Mouse (Mus musculus) CH12.LX (cell line): ENCODE results near the gene Ston2. TPM values are rescaled to one million over a fixed set of nuclear protein-coding genes. Genes with fewer than 3 reads are reported as not detected.

Source experiments
- DNase-seq: peaks from one replicate; pipeline ENCODE4 v3.0.0-alpha.2; 2013; ENCODE audit errors: extremely low read depth
- H3K27ac ChIP-seq: 2 replicates; pipeline ENCODE4 v1.5.1; 2012; ENCODE audit warnings: low read depth, mild to moderate bottlenecking, control low read depth, moderate library complexity; ENCODE audit not compliant: insufficient read depth
- H3K27me3 ChIP-seq: replicated peaks from 2 replicates; pipeline ENCODE3; 2012; ENCODE audit warnings: inconsistent platforms
- H3K36me3 ChIP-seq, 2 experiments: replicated peaks in 1 of 2; 2 replicates each; pipeline versions ENCODE3 to v1.6.1; 2012; ENCODE audit warnings: inconsistent platforms in 1 of 2, low read length in 1 of 2, mild to moderate bottlenecking in 1 of 2, mixed read lengths in 1 of 2, moderate library complexity in 1 of 2; ENCODE audit not compliant: control insufficient read depth in 1 of 2, insufficient read depth in 1 of 2
- H3K4me1 ChIP-seq, 2 experiments: 2 replicates each; pipeline ENCODE4 v1.6.1; 2012; ENCODE audit warnings: inconsistent platforms in 1 of 2, moderate library complexity in 1 of 2; ENCODE audit not compliant: insufficient read depth in 2 of 2, control insufficient read depth in 1 of 2
- H3K4me2 ChIP-seq: 2 replicates; pipeline ENCODE4 v1.6.1; 2012; ENCODE audit warnings: low read depth, mild to moderate bottlenecking, control low read depth; ENCODE audit not compliant: poor library complexity, insufficient read depth, severe bottlenecking
- H3K4me3 ChIP-seq, 3 experiments: fragments of 150-350 bp in 1 of 3; sonication (generic) in 1 of 3; replicated peaks in 1 of 3; 2 replicates each; pipeline versions ENCODE3 to v1.5.1; 2011 to 2012; ENCODE audit warnings: low read depth in 2 of 3, low read length in 2 of 3, mild to moderate bottlenecking in 2 of 3, moderate library complexity in 2 of 3, control low read depth in 1 of 3, improper control_type of control experiment in 1 of 3, inconsistent platforms in 1 of 3, mixed read lengths in 1 of 3; ENCODE audit not compliant: poor library complexity in 1 of 3
- H3K79me2 ChIP-seq: replicated peaks from 2 replicates; pipeline ENCODE4 v1.6.1; 2012; ENCODE audit warnings: mild to moderate bottlenecking, moderate library complexity; ENCODE audit not compliant: control insufficient read depth, poor library complexity, insufficient read depth, severe bottlenecking; ENCODE audit errors: extremely low read depth
- H3K9ac ChIP-seq: 2 replicates; pipeline ENCODE4 v1.6.1; 2012; ENCODE audit warnings: low read depth, mild to moderate bottlenecking, control low read depth, moderate library complexity; ENCODE audit not compliant: insufficient read depth
- H3K9me3 ChIP-seq: replicated peaks from 2 replicates; pipeline ENCODE3; 2012; ENCODE audit warnings: low read length, inconsistent platforms, mixed read lengths
- BHLHE40 ChIP-seq: IDR thresholded peaks from 2 replicates; pipeline ENCODE4 v1.6.1; 2011; ENCODE audit warnings: mild to moderate bottlenecking, low read depth, low read length, improper control_type of control experiment
- CHD2 ChIP-seq: IDR thresholded peaks from 2 replicates; pipeline ENCODE4 v1.6.1; 2011; ENCODE audit warnings: low read length, improper control_type of control experiment
- ELF1 ChIP-seq: IDR thresholded peaks from 2 replicates; pipeline ENCODE4 v1.6.1; 2014; ENCODE audit warnings: low read depth, mild to moderate bottlenecking, inconsistent platforms, low read length, improper control_type of control experiment
- EP300 ChIP-seq: IDR thresholded peaks from 2 replicates; pipeline ENCODE4 v1.6.1; 2011; ENCODE audit warnings: low read length, improper control_type of control experiment
- GABPA ChIP-seq: IDR thresholded peaks from 2 replicates; pipeline ENCODE4 v1.6.1; 2012; ENCODE audit warnings: low read depth, low read length, improper control_type of control experiment, inconsistent platforms; ENCODE audit not compliant: insufficient replicate concordance
- IRF4 ChIP-seq: IDR thresholded peaks from 2 replicates; pipeline ENCODE4 v1.6.1; 2014; ENCODE audit warnings: low read depth, mild to moderate bottlenecking, inconsistent platforms, low read length, improper control_type of control experiment
- JUN ChIP-seq: IDR thresholded peaks from 2 replicates; pipeline ENCODE4 v1.6.1; 2011; ENCODE audit warnings: low read depth, mild to moderate bottlenecking, low read length, improper control_type of control experiment, moderate library complexity; ENCODE audit not compliant: insufficient read depth
- JUND ChIP-seq: conservative IDR thresholded peaks from 2 replicates; pipeline ENCODE4 v1.6.1; 2011; ENCODE audit warnings: low read depth, low read length, improper control_type of control experiment
- KAT2A ChIP-seq: IDR thresholded peaks from 2 replicates; pipeline ENCODE4 v1.6.1; 2012; ENCODE audit warnings: low read length, improper control_type of control experiment, inconsistent platforms; ENCODE audit not compliant: insufficient replicate concordance
- MAFK ChIP-seq: IDR thresholded peaks from 2 replicates; pipeline ENCODE4 v1.6.1; 2011; ENCODE audit warnings: low read length, improper control_type of control experiment; ENCODE audit not compliant: insufficient replicate concordance
- MAX ChIP-seq: IDR thresholded peaks from 2 replicates; pipeline ENCODE4 v1.6.1; 2011; ENCODE audit warnings: low read length, improper control_type of control experiment
- MAZ ChIP-seq: IDR thresholded peaks from 2 replicates; pipeline ENCODE4 v1.6.1; 2012; ENCODE audit warnings: low read depth, mild to moderate bottlenecking, inconsistent platforms, low read length, improper control_type of control experiment, moderate library complexity
- MXI1 ChIP-seq: IDR thresholded peaks from 2 replicates; pipeline ENCODE4 v1.6.1; 2011; ENCODE audit warnings: mild to moderate bottlenecking, low read depth, low read length, improper control_type of control experiment
- MYC ChIP-seq: IDR thresholded peaks from 2 replicates; pipeline ENCODE4 v1.6.1; 2011; ENCODE audit warnings: low read depth, mild to moderate bottlenecking, improper control_type of control experiment, low read length
- NELFE ChIP-seq: IDR thresholded peaks from 2 replicates; pipeline ENCODE4 v1.6.1; 2011; ENCODE audit warnings: low read depth, low read length, improper control_type of control experiment
- NRF1 ChIP-seq: IDR thresholded peaks from 2 replicates; pipeline ENCODE4 v1.6.1; 2014; ENCODE audit warnings: low read depth, mild to moderate bottlenecking, inconsistent platforms, low read length, improper control_type of control experiment, moderate library complexity
- PAX5 ChIP-seq: IDR thresholded peaks from 2 replicates; pipeline ENCODE4 v1.6.1; 2012; ENCODE audit warnings: low read length, inconsistent platforms, mixed read lengths
- POLR2A ChIP-seq: IDR thresholded peaks from 2 replicates; pipeline ENCODE4 v1.6.1; 2011; ENCODE audit warnings: low read depth, mild to moderate bottlenecking, improper control_type of control experiment, low read length
- POLR2AphosphoS2 ChIP-seq: IDR thresholded peaks from 2 replicates; pipeline ENCODE4 v1.6.1; 2011; ENCODE audit warnings: low read depth, low read length, improper control_type of control experiment
- RCOR1 ChIP-seq: conservative IDR thresholded peaks from 2 replicates; pipeline ENCODE4 v1.6.1; 2012; ENCODE audit warnings: low read depth, mild to moderate bottlenecking, inconsistent platforms, low read length, improper control_type of control experiment
- SIN3A ChIP-seq: IDR thresholded peaks from 2 replicates; pipeline ENCODE4 v1.6.1; 2012; ENCODE audit warnings: low read length, improper control_type of control experiment, inconsistent platforms
- TBP ChIP-seq: conservative IDR thresholded peaks from 2 replicates; pipeline ENCODE4 v1.6.1; 2011; ENCODE audit warnings: low read depth, low read length, improper control_type of control experiment
- USF1 ChIP-seq: IDR thresholded peaks from 2 replicates; pipeline ENCODE4 v1.6.1; 2014; ENCODE audit warnings: low read depth, mild to moderate bottlenecking, inconsistent platforms, low read length, improper control_type of control experiment
- USF2 ChIP-seq: conservative IDR thresholded peaks from 2 replicates; pipeline ENCODE4 v1.6.1; 2011; ENCODE audit warnings: low read depth, low read length, improper control_type of control experiment
- ZKSCAN1 ChIP-seq: IDR thresholded peaks from 2 replicates; pipeline ENCODE4 v1.6.1; 2012; ENCODE audit warnings: low read depth, inconsistent platforms, low read length, improper control_type of control experiment, borderline replicate concordance
- ZMIZ1 ChIP-seq: IDR thresholded peaks from 2 replicates; pipeline ENCODE4 v1.6.1; 2012; ENCODE audit warnings: low read depth, mild to moderate bottlenecking, inconsistent platforms, low read length, improper control_type of control experiment
- dilution Hi-C: fragments of 300-500 bp; cut with MboI; formaldehyde crosslinking; loops from 2 replicates; pipeline ENCODE4 v1.14.3; 2020; ENCODE audit warnings: low sequenced_read_pairs; ENCODE audit not compliant: extremely low pct_unique_long_range_greater_than_20kb, extremely low pct_ligation_motif_present
- in situ Hi-C: fragments of 300-500 bp; cut with MboI; formaldehyde crosslinking; loops from 3 replicates; pipeline ENCODE4 v1.14.3; 2019; ENCODE audit warnings: low sequenced_read_pairs, low pct_ligation_motif_present, low pct_unique_long_range_greater_than_20kb, mixed read lengths
- polyA plus RNA-seq: library from polyadenylated mRNA; unstranded; fragments of >175 nt; gene quantifications from 2 replicates; pipeline ENCODE4 v1.2.1, GENCODE M21; 2012; ENCODE audit warnings: low read depth; ENCODE audit not compliant: insufficient read length
- total RNA-seq, 2 experiments: library from RNA; depleted of rRNA; stranded (reverse); fragments of 300-350 nt in 1 of 2; fragments of >200 nt in 1 of 2; gene quantifications; 2 replicates each; pipeline ENCODE4 v1.2.3; 2012 to 2014

Ston2 gene
- total and polyA plus RNA-seq, 3 experiments, result 0.21 to 0.34 TPM; not detected in 1

GRCm38 (mm10) chr12:91745758-91746290 is 42.4 kb downstream of the Ston2 start:
- Histone ChIP-seq H3K4me2 (no peak overlapping the region), H3K9me3 (no peaks in the 10 kb centered on the region), H3K4me3 (no peak overlapping the region), H3K9ac (no peak overlapping the region)
- no peak for DNase-seq
- TF ChIP-seq SIN3A (no peak), MXI1 (no peak), ELF1 (no peak), USF2 (no peak), MAX (no peak), CHD2 (no peak)
- TF ChIP-seq, all 38 proteins: peak for 0
- dilution Hi-C loops (no loop called here), in situ Hi-C loops (no loop called here)
- H3K4me1 ChIP-seq, result peaks cover 8% of the 10 kb centered on the region in 2 experiments
- H3K27me3 ChIP-seq, result peaks cover 3% of the 10 kb centered on the region
- H3K36me3 ChIP-seq, result no peaks in the 10 kb centered on the region
- no peak overlapping the region for H3K27ac ChIP-seq
- H3K79me2 ChIP-seq, result no peaks in the 10 kb centered on the region

GRCm38 (mm10) chr12:91744091-91744490 is 44.1 kb downstream of the Ston2 start:
- in situ Hi-C loops, result no loop called here
- no peak overlapping the region for H3K27ac ChIP-seq
- no peak for DNase-seq

GRCm38 (mm10) chr12:91742916-91743315 is 45.3 kb downstream of the Ston2 start:
- H3K36me3 ChIP-seq, result no peaks in the 10 kb centered on the region
- H3K4me2 ChIP-seq, result no peak overlapping the region
- peaks cover 8% of the 10 kb centered on the region in 2 experiments for H3K4me1 ChIP-seq
- dilution Hi-C loops (no loop called here), in situ Hi-C loops (no loop called here)
- no peak for TF ChIP-seq GABPA
- TF ChIP-seq USF2, result no peak
- TF ChIP-seq SIN3A, result no peak
- TF ChIP-seq IRF4, result no peak
- no peak for TF ChIP-seq JUND
- TF ChIP-seq PAX5, result no peak
- no peak for TF ChIP-seq RCOR1
- TF ChIP-seq EP300, result no peak
- no peak for TF ChIP-seq KAT2A
- TF ChIP-seq MAZ, result no peak
- no peak for TF ChIP-seq MXI1
- no peak for TF ChIP-seq NRF1
- TF ChIP-seq CHD2, result no peak
- TF ChIP-seq POLR2A, result no peak
- TF ChIP-seq MAFK, result no peak
- no peak for TF ChIP-seq ZMIZ1
- no peak for TF ChIP-seq BHLHE40
- no peak for TF ChIP-seq MYC
- no peak for TF ChIP-seq ZKSCAN1
- H3K27ac ChIP-seq, result no peak overlapping the region
- no peaks in the 10 kb centered on the region for H3K79me2 ChIP-seq
- no peak overlapping the region for H3K9ac ChIP-seq
- H3K9me3 ChIP-seq, result no peaks in the 10 kb centered on the region
- DNase-seq, result no peak
- H3K4me3 ChIP-seq, result no peak overlapping the region
- H3K27me3 ChIP-seq, result no peaks in the 10 kb centered on the region

More at GRCm38 (mm10) chr12:91744091-91744490, 44.1 kb downstream of the Ston2 start:
- Histone ChIP-seq H3K4me3 (no peak overlapping the region), H3K9me3 (no peaks in the 10 kb centered on the region), H3K79me2 (no peaks in the 10 kb centered on the region), H3K4me2 (no peak overlapping the region), H3K27me3 (no peaks in the 10 kb centered on the region), H3K4me1 (peaks cover 8% of the 10 kb centered on the region in 2 experiments), H3K9ac (no peak overlapping the region), H3K36me3 (no peaks in the 10 kb centered on the region)
- TF ChIP-seq POLR2AphosphoS2, result no peak
- TF ChIP-seq PAX5, result no peak
- no peak for TF ChIP-seq TBP
- no peak for TF ChIP-seq MAFK
- no peak for TF ChIP-seq CHD2
- no peak for TF ChIP-seq NELFE
- TF ChIP-seq MAZ, result no peak
- no peak for TF ChIP-seq USF1
- no peak for TF ChIP-seq IRF4
- TF ChIP-seq ELF1, result no peak
- no peak for TF ChIP-seq MYC
- no peak for TF ChIP-seq ZKSCAN1
- TF ChIP-seq JUN, result no peak
- dilution Hi-C loops, result no loop called here
